Mouse (Mus musculus) heart, postnatal 0 days (tissue): ENCODE measurements around the gene Ccdc146.

Experiments
- CTCF ChIP-seq: IDR thresholded peaks from 2 replicates; pipeline ENCODE4 v1.5.1; 2016; ENCODE audit warnings: antibody characterized with exemption, control low read depth, low read depth
- EP300 ChIP-seq: IDR thresholded peaks from 2 replicates; pipeline ENCODE4 v1.6.1; 2016; ENCODE audit warnings: antibody characterized with exemption, low read depth

DNA sequence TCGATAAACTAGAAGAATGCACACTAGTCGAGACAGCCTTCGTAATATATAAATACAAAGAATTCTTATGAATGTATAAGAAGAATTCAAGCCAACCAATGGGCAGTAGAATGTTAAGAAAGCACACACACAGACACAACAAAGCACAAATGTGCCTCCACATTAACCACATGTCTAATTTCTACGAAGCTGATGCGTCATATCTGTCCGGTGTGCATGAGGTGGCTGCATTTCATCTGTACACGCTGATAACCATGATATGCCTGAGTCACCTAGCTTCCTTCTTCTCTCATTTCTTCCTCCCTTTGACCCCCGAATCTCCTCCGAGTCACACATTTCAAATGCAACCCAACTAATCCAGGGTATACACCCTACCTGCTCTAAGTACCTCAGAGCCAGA lies 39.5 kb downstream of the Ccdc146 start:
- TF ChIP-seq CTCF = no peak
- TF ChIP-seq EP300 = no peak
